Mouse (Mus musculus): ENCODE data around the gene Mkrn2os.
A peak's percentile ranks its signal among the peaks of the same experiment; 100 is the strongest.

Mkrn2os gene

DNA sequence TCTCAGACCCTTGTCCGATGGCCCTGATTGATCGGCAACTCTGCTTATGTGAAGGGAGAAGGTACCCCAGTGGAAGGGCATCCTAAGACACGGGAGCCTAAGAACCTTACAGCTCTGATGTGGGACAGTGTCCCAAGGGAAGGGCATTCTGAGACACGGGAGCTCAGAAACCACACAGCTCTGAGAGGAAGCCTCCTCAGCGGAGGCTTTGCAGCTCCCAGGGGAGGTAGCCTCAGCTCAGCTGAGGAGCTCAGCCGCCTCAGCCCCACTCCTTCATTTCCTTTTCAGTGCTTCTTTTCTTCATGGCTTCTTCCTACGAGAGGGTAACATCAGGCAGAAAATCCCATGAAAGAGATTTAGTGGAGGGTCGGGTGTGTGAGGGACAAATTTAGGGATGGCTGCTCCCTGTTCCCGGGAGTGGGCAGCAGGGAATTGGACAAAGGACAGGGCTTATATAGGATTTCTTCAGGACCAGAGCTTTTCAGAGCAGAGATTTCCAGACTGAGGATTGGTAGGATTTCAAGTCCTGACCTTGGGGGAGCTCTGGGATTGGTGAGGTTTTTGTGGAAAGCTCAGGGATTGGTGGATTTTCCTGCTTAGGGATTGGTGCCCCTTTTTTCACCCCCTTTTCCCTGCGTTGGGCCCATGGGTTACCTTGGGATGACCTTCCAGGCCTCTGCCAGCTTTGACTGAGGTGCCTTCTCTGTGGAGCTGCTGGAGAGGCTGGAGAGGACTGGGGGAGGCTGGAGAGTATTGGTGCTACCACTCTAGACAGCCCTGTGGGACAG is 9.9 kb downstream of the Mkrn2os start:
- DNase-seq (ENCODE audit: low spot score): no peak

DNA sequence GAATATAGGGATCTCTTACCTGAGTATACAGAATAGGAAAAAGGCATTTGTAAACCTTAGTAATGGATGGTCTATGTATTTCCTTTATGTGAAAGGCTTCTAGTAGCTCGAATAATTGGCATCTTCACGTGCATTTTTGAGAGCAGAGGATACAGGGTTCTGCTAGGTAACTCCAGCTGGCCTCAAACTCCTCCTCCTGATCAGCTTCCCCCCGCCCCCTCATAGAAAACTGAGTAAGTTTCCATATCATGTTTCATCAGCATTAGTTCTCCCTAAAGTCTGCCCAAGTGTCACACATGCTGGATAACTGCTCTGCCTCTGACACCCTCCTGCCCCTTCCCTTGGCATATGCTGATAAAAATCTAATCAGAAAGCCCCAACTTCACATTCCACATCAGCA is 11.6 kb downstream of the Mkrn2os start:
- DNase-seq (ENCODE audit: low spot score): no peak

DNA sequence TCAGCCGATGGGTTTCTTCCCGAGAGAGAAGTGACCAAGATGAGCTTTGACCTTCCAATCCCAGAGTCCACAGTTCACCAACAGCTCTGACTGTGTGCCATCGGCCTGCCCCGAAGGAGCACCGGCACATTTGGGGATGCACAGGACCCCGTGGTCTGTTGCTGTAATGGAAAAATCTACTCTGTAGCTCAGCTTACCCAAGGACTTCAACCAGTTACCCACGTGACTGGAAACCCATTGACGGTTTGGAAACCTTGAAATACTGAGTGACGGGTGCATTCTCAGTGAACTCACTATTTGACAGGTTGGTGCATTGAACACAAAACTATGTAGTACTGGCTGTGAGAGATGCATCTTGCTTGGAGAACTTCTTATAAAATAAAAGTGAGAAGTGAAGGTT is 14.4 kb downstream of the Mkrn2os start:
- DNase-seq (ENCODE audit: low spot score): no peak

DNA sequence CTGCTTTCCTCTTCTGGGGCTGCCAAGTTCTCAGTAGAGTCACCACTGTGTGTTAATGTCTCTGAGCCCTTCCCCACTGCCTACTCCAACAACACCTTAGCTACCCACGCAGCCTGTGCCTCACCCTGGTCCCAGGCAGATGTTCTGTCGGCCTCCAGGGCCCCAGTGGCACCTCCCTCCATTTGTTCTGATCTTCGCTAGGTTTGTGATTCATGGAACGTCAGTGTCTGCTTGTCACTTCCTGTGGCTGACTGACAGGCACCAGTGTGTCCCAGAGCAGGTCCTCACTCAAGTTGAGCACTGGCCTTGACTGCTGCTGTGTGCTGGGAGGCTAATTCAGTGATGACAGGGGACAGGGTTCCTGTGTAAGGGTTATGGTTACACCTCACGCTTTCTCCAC is 15.0 kb downstream of the Mkrn2os start:
- DNase-seq (ENCODE audit: low spot score): no peak

DNA sequence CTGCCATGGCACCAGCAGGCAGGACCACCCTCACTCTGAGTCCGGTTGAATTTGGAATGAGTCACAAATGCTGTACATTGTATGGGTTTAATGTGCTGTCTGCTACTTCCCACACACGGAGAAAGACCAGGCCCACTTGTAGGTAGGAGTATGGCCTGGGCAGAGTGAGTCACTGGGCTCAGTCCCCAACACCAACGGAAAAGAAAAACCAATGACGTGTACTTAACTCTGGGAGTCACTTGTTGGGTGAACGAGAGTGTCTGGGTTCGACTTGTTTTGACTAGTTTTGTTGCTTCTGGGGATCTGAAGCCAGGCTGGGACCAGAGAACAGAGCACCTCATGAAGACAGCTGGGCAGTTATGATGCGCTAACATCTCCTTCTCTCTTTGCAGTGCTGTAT is 18.2 kb downstream of the Mkrn2os start:
- DNase-seq (ENCODE audit: low spot score): no peak

DNA sequence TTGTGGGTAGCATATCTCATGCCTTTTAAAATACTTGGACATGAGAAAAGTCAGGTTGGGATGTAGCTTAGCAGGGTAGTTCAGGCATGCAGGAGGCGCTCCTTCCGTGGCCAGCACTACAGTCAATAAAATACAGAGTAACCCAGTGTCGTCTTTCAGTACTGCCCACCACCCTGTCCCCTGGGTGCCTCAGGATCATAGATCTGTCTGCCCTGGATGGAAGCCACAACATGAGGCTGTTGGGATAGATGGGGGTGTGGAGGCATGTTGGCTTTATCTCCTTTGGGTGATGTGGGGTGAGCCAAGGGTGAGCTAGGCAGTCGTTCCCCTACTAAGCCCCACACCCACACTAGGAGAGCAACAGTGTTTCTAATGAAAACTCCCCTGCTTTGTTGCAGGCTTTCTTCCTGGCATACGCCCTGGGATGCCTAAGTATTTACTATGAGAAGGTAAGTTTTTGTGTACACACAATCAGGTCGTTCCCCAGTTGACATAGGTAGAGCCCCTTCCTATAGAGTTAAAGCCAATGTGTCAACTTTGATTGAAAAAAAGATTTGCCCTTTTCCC is 26.8 kb downstream of the Mkrn2os start:
- no peak for DNase-seq (ENCODE audit: low spot score)

DNA sequence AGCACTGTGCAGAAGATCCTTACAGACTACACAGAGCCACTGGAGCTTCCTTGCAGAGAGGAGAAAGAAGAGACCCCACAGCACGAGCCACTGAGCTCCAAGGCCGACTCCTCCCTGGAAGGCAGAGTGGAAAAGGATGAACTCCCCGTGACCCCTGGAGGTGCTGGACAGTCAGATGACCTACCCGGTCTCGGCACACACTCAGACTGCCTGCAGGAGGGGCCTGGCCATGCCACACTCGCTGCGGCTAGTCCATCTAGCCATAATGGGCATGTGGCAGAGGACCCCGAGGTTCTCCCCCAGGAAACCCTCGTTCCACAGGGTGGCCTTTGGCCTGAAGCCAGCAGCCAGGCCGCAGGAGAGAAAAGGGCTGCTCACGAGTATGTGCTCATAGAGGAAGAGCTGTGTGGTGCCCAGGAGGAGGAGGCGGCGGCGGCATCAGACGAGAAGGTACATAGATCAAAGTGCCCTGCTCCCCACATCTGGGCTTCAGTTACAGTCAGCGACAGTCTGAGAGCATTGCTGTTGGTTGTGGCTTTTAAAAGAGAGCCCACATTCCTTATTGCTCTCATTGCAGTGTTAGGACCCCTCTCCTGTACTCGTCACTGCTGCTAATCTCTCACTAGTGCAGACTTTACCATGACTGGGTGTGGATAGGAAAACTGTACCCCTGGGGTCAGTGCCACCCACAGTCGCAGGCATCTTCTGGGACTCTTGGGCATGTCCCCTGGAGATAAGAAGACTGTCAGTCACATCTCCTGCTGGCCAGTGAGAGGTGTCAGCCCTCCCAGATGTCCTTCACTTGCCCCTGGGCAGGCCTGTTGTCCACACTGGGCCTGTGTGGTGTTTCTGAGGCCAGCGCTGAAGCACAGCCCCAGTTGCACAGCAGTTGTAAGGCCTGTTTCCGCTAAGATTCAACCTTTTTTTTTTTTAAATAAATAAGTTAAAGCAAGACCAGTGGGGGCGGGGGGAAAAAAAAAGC is 32.4 kb downstream of the Mkrn2os start:
- no peak for DNase-seq (ENCODE audit: low spot score)

DNA sequence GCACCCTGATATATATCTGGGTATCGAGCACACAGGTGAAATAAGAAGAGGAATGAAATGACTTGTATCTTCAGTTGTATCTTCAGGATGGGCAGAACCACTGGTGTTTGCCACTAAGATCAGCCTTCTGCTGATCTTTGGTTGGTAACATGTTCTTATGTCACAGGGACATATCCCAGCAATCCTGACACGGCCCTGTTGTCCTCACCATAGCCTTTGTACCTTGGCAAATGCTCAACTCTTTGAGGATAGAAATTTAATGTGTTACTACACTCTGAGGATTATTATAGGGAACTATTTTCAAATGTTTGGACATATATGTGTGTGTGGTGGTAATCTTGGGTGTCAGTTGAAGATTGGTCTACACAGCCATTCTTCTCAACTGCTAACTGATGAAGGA is 34.2 kb downstream of the Mkrn2os start:
- no peak for DNase-seq (ENCODE audit: low spot score)

DNA sequence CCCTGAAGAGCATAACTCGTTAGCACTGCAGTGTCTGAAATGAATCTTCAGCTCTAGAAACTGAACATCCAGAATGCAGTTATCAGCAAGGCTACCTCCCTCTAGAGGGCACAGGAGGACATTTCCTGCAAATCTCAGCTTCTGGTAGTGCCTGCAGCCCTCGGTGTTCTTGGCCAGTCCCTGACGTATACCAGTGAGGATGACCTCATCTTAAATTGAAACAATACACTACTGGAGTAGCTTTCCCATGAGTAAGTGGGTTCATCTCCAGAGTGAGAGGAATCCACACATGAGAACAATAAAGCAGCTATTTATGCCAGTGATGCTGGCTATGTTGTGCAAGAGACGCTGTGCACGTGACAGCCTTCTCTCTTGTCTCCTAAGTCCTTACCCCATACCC is 36.9 kb downstream of the Mkrn2os start:
- no peak for DNase-seq (ENCODE audit: low spot score)

DNA sequence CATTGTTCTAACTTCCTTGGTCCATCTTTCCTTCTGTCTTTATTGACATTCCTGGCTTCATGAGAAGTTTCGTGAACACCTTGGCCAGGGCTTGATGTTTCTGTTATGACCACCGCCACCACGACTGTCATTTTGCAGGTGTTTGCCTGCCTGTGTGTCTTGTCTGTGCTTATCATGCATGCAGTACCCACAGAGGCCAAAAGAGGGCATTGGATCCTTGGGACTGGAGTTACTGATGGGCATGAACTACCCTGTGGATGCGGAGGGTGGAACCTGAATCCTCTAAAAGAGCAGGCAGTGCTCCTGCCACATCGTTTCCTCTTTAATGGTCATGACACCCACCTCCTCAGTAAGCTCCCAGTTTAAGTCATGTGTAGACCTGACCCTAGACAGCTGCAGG is 46.1 kb downstream of the Mkrn2os start:
- peak; percentile 65 for DNase-seq (ENCODE audit: low spot score)

DNA sequence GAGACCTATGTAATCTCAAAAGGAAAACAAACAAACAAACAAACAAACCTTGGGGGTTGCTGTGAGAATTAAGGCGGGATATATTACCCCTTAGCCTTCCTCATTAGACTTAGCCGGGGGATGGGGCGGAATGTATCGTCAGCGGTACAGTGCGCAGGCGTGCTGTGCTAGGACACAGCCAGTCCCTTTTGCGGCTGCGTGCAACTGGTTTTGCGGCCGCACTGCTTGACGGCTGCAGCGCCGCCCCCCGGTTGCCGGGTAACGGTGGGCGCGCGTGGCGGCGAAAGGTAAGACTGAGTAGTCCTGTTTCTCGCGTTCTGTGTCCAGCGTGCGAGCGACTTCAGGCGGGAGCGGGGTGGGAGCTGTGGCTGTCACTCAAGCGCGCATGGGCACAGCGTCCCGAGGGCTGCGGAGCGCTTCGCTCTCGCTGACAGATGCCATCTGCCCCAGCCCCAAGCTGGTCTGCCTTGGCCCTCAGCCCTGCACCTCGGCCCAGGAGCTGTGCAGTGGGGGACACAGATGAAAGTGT is 47.9 kb downstream of the Mkrn2os start, which contains the start of gene Tsen2:
Tsen2 (plus strand) TSS at position 223 of the 529 bp plus-strand sequence.
- DNase-seq (ENCODE audit: low spot score): peak; percentile 97

DNA sequence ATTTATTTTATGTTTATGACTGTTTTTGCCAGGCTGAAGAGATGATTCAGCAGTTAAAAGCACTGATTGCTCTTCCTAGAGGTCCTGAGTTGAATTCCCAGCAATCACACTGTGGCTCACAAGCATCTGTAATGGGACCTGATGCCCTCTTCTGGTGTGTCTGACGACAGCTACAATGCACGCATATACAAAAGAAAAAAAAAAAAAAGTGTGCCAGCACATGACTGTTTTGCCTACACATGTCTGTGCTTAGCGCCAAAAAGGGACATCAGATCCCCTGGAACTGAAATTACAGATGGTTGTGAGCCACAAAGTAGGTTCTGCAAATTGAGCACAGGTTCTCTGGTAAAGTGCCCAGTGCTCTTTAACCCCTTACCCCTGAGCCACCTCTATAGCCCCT is 50.0 kb downstream of the Mkrn2os start:
- no peak for DNase-seq (ENCODE audit: low spot score)

DNA sequence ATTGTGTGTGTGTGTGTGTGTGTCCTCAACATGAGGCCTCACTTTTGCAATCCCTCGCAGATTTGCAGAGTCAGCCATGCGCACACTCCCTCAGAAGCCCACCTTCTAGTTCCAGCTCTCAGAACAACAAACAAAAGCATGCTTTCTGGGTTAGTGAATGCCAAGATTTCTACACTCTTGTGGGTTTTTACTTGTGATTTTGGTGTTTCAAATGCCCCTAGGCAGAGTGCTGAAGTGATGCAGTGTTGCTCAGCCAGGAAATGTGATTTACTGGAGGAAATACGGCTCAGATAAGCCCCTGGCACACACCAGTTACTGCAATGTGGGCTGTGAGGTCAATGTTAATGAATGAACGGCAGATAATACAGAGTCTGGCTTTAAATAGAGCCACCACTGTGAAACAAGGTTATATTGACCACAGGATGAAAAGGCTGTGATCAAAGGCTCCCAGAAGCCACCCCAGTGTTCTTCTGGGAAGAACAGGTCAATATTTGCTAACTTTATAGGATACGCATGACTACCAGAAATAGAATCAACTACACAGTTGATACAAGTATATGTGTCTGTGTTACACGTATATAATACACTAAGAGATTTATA is 50.6 kb downstream of the Mkrn2os start:
- no peak for DNase-seq (ENCODE audit: low spot score)

DNA sequence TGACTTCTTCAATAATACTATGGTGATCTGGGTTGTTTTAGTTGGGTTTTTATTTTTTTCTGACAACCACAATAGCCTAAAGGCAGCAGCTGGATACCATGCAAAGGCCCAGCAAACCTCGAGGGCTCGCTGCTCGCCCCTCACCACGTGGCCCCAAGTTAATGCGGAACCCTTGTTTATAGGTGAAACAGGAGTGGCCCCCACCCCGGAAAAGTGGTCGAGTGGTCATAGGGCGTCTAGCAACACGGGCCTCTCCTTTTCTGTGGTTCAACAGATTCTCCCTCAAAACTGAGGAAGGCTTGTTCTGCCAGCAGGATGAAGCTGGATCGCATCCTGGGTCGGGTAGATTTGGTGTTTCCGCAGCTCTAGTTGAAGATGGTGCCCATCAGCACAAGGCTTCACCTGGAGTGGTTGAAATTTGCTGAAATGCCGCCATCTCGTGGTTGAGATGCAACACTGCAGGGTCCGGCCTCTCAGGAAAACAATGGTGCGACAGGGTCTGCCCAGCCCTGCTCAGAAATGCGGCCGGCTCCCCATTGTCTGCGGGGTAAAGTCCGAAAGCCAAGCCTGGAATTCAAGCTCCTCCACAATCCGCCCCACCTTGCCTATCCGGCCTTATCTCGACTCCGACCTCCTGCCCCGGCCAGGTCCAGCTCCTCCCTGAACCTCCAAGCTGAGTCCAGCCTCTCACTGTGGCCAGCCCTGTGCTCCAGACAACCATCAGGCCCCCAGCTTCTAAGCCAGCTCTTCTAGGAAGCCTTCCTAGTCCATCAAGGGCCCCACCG is 53.5 kb downstream of the Mkrn2os start:
- DNase-seq (ENCODE audit: low spot score): peak; percentile 94

DNA sequence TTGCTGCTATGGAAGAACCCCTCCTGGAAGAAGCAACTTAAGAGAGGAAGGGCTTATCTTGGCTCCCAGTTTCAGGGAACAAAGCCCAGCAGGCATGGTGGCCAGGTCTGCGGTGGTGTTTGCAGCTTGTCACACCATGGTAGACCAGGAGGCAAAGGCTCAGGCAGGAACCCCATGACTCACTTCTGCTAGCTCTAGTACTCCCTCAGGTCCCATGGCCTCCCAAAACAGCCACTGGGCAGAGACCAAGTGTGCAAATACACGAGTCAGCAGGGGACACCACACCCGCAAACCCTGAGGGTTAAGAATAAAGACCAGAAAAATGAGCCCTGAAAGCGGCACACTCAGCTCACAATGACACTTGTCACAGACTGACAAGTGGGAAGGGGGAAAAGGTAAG is 56.2 kb downstream of the Mkrn2os start:
- no peak for DNase-seq (ENCODE audit: low spot score)

DNA sequence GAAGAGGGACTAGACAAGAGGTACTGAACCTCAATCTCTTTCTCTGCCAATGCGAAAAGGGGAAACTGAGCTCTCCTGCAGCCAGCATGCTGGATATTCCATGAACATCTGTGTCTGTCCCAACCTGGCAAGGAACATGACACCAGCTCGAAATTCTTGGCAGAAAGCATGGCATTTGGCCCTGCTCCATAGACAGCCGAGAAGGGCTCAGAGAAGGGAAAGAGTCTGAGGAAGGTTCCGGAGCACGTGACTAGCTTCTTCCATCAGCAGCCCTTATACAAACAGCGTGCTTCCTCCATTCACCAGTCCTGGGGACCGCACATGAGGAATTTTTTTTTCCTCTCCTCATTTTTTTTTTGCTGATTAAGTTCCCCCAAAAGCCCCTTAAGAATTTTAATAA is 57.8 kb downstream of the Mkrn2os start:
- DNase-seq (ENCODE audit: low spot score): no peak

Data from embryo, embryonic 10.5 days (tissue).